Mouse (Mus musculus) hindbrain, embryonic 15.5 days (tissue): ENCODE data around the gene Mtm1. TPM values are rescaled to one million over a fixed set of nuclear protein-coding genes. Genes with fewer than 3 reads are reported as not detected.
"Not testable (repeated sequence)": the region's sequence is repeated elsewhere in the genome, so short reads cannot be mapped to it uniquely, and the experiment has no call there.

Source experiments
- ATAC-seq: fragments of 200-750 bp; cut with Nextera tagmentation; 2 replicates; pipeline ENCODE4 v1.8.0; 2017; ENCODE audit warnings: low read depth, moderate number of reproducible peaks, moderate TSS enrichment; ENCODE audit not compliant: low FRiP score
- H3K27ac ChIP-seq: fragments of 300-500 bp; sonication (generic); replicated peaks from 2 replicates; pipeline ENCODE4 v1.5.1; 2015; ENCODE audit warnings: mild to moderate bottlenecking, inconsistent platforms
- H3K27me3 ChIP-seq: fragments of 300-500 bp; sonication (generic); 2 replicates; pipeline ENCODE4 v1.6.1; 2015; ENCODE audit warnings: control low read depth, inconsistent platforms
- H3K36me3 ChIP-seq: fragments of 300-500 bp; sonication (generic); 2 replicates; pipeline ENCODE4 v1.6.1; 2015; ENCODE audit warnings: control low read depth, inconsistent platforms
- H3K4me1 ChIP-seq: fragments of 300-500 bp; sonication (generic); replicated peaks from 2 replicates; pipeline ENCODE4 v1.6.1; 2015; ENCODE audit warnings: control low read depth, inconsistent platforms
- H3K4me2 ChIP-seq: fragments of 300-500 bp; sonication (generic); 2 replicates; pipeline ENCODE4 v1.6.1; 2015; ENCODE audit warnings: moderate library complexity, mild to moderate bottlenecking, inconsistent platforms
- H3K4me3 ChIP-seq: fragments of 300-500 bp; sonication (generic); 2 replicates; pipeline ENCODE4 v1.5.1; 2015; ENCODE audit warnings: mild to moderate bottlenecking, inconsistent platforms
- H3K9ac ChIP-seq: fragments of 300-500 bp; sonication (generic); 2 replicates; pipeline ENCODE4 v1.6.1; 2015; ENCODE audit warnings: inconsistent platforms
- H3K9me3 ChIP-seq: fragments of 300-500 bp; sonication (generic); 2 replicates; pipeline ENCODE4 v1.6.1; 2016; ENCODE audit warnings: control low read depth, inconsistent platforms
- WGBS: fragments of 180-500 bp; shearing (Covaris S2); methylation state at CpG from one replicate; pipeline ENCODE4 v1.1.7; 2015; 5-methylcytosine and 5-hydroxymethylcytosine counted together
- polyA plus RNA-seq: library from polyadenylated mRNA; unstranded; fragments of >200 nt; fragmentation: Nextera tagmentation; extraction: Ambion mirVana; gene quantifications from 2 replicates; pipeline ENCODE4 v1.2.1, GENCODE M21; 2015

Mtm1 gene
- polyA plus RNA-seq, 1 experiment from 2014 or later, result 4.4 TPM

- H3K9me3 ChIP-seq, result no peaks in the 10 kb centered on the region
- H3K36me3 ChIP-seq, result no peaks in the 10 kb centered on the region
- no peaks in the 10 kb centered on the region for H3K27me3 ChIP-seq
- 90% methylated on average over 2 of the region's 2 CpGs for WGBS
- H3K4me3 ChIP-seq, result no peak overlapping the region
- H3K4me1 ChIP-seq, result no peaks in the 10 kb centered on the region
- no peak overlapping the region for H3K27ac ChIP-seq
- H3K9ac ChIP-seq, result no peak overlapping the region
- no peak for ATAC-seq
- no peak overlapping the region for H3K4me2 ChIP-seq
Measured at GRCm38 (mm10) chrX:71296005-71296404, 85.4 kb downstream of the Mtm1 start.

GRCm38 (mm10) chrX:71302148-71302547 is 91.6 kb downstream of the Mtm1 start:
- H3K27ac ChIP-seq, result no peak overlapping the region
- no peak for ATAC-seq
- WGBS, result 88% methylated on average over 5 of the region's 5 CpGs

DNA sequence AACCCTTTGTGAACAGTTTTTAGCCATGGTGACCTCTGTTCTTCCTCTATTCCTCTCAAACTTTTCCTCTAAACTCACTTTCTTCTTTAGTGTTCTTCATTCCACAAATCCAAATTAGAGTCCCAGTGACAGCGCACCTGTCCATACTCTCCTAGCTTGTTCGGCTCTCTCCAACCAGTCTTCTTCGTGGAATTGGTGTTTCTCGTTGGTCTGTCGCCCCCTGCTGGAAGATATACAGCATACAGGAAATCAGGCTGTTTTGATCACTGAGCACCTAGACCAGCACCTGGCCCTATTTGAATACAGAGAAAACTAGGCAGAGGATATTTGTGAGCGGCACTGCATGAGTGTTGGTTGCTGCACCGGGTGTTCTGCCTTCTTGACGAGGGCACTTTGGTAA is 100.7 kb downstream of the Mtm1 start:
- H3K4me1 ChIP-seq, result no peaks in the 10 kb centered on the region
- H3K36me3 ChIP-seq, result no peaks in the 10 kb centered on the region
- H3K27me3 ChIP-seq, result no peaks in the 10 kb centered on the region
- H3K4me2 ChIP-seq, result no peak overlapping the region
- no peak overlapping the region for H3K4me3 ChIP-seq
- H3K27ac ChIP-seq, result no peak overlapping the region
- peak; percentile 79 for ATAC-seq
- no peak overlapping the region for H3K9ac ChIP-seq
- WGBS, result 41% methylated on average over 8 of the region's 8 CpGs
- H3K9me3 ChIP-seq, result no peaks in the 10 kb centered on the region

More at GRCm38 (mm10) chrX:71302148-71302547, 91.6 kb downstream of the Mtm1 start:
- Histone ChIP-seq H3K9me3 (no peaks in the 10 kb centered on the region), H3K36me3 (no peaks in the 10 kb centered on the region), H3K4me2 (no peak overlapping the region), H3K27me3 (no peaks in the 10 kb centered on the region), H3K4me3 (no peak overlapping the region), H3K9ac (no peak overlapping the region), H3K4me1 (no peaks in the 10 kb centered on the region)

GRCm38 (mm10) chrX:71314380-71314779 is 103.8 kb downstream of the Mtm1 start:
- no peak overlapping the region for H3K9ac ChIP-seq
- no peaks in the 10 kb centered on the region for H3K27me3 ChIP-seq
- H3K4me3 ChIP-seq, result no peak overlapping the region
- H3K27ac ChIP-seq, result no peak overlapping the region
- H3K4me2 ChIP-seq, result no peak overlapping the region
- no peaks in the 10 kb centered on the region for H3K9me3 ChIP-seq
- ATAC-seq, result no peak
- 93% methylated on average over 5 of the region's 5 CpGs for WGBS
- no peaks in the 10 kb centered on the region for H3K4me1 ChIP-seq
- no peaks in the 10 kb centered on the region for H3K36me3 ChIP-seq

DNA sequence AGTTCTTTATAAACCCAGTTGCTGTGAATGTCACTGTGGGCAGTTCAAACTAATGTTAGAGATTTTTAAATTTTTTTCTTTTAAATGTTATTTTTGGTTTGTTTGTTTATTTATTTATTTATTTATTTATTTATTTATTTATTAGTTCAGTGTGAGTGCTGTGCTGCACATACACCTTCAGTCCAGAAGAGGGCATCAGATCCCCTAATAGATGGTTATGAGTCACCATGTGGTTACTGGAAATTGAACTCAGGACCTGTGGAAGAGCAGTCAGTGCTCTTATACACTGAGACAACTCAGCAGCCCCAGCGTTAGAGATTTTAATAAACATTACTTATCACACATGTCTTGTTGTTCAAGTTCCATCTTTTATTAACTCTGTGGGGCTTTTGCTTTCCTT is 141.5 kb downstream of the Mtm1 start:
- H3K4me2 ChIP-seq, result no peak overlapping the region
- H3K4me3 ChIP-seq, result no peak overlapping the region
- H3K9me3 ChIP-seq, result no peaks in the 10 kb centered on the region
- no peaks in the 10 kb centered on the region for H3K27me3 ChIP-seq
- H3K36me3 ChIP-seq, result no peaks in the 10 kb centered on the region
- no peak overlapping the region for H3K9ac ChIP-seq
- 85% methylated on average over 1 of the region's 1 CpGs for WGBS
- no peak for ATAC-seq
- no peaks in the 10 kb centered on the region for H3K4me1 ChIP-seq
- H3K27ac ChIP-seq, result no peak overlapping the region

DNA sequence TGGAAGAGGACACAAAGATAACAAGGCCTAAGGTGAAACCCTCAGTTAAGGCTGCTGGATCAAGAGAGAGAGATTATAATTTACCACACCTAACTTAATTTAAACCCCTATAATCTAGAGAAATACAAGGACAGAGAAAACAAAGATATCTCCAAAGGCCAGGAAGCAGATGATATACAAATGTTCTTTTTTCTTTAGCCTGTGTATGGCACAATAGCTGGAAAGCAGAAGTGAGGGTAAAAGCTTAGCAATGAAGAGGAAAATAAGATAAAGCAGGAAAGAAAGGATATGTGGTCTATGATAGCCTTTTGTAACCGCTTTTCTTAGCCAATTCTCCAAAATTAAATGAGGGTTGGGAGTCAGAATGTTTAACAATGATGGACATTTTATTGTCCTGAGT is 144.8 kb downstream of the Mtm1 start:
- Histone ChIP-seq H3K27ac (no peak overlapping the region), H3K36me3 (no peaks in the 10 kb centered on the region), H3K4me2 (no peak overlapping the region), H3K27me3 (no peaks in the 10 kb centered on the region), H3K4me1 (no peaks in the 10 kb centered on the region), H3K9ac (no peak overlapping the region), H3K4me3 (no peak overlapping the region), H3K9me3 (no peaks in the 10 kb centered on the region)
- no peak for ATAC-seq
- WGBS, result 58% methylated on average over 1 of the region's 1 CpGs

GRCm38 (mm10) chrX:71361793-71362192 is 151.2 kb downstream of the Mtm1 start:
- not testable (repeated sequence) for H3K27ac ChIP-seq, H3K36me3 ChIP-seq, H3K9me3 ChIP-seq, H3K9ac ChIP-seq, H3K4me2 ChIP-seq, H3K4me3 ChIP-seq, ATAC-seq, H3K4me1 ChIP-seq, H3K27me3 ChIP-seq
- WGBS, result 90% methylated on average over 10 of the region's 10 CpGs

DNA sequence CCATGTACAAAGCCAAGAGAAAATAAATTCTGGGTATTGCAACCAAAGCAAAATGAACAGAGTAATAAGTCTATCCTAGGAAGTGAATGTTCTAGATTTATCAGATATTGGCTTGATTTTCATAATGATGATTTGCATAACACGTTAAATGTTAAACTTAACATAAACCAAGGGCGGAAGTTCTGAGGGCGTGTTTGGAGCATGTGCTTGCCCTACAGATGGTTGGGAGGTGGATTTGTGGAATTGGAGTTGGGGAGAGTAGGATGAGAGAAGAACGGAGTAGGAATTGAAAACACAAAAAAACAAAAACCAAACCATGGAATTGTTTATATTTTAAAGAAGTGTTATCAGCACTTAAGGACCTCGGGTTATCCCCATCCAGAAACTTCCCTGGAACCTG is 153.5 kb downstream of the Mtm1 start:
- Histone ChIP-seq H3K36me3 (no peaks in the 10 kb centered on the region), H3K4me3 (peak overlapping the region; percentile 64), H3K27ac (no peak overlapping the region; the same call in 1 of the 2 replicates), H3K9ac (peak overlapping the region; percentile 76; the same call in 1 of the 2 replicates), H3K9me3 (no peaks in the 10 kb centered on the region), H3K27me3 (no peaks in the 10 kb centered on the region), H3K4me2 (peak overlapping the region; percentile 56), H3K4me1 (no peaks in the 10 kb centered on the region; the same call in 1 of the 2 replicates)
- 78% methylated on average over 5 of the region's 5 CpGs for WGBS
- ATAC-seq, result no peak

- WGBS, result 19% methylated on average over 27 of the region's 47 CpGs
- ATAC-seq, result peak; percentile 92
- no peaks in the 10 kb centered on the region for H3K27me3 ChIP-seq
- H3K4me1 ChIP-seq, result no peaks in the 10 kb centered on the region; the same call in 1 of the 2 replicates
- peak within 1 kb of the TSS; percentile 64 for H3K4me3 ChIP-seq
- H3K4me2 ChIP-seq, result peak within 1 kb of the TSS; percentile 56
- no peaks in the 10 kb centered on the region for H3K36me3 ChIP-seq
- peak within 1 kb of the TSS; percentile 76 for H3K9ac ChIP-seq
- H3K9me3 ChIP-seq, result no peaks in the 10 kb centered on the region
- peak within 1 kb of the TSS; percentile 83 for H3K27ac ChIP-seq
Measured at GRCm38 (mm10) chrX:71364554-71364991, 154.0 kb downstream of the Mtm1 start, which contains the start of gene Mtmr1. TSS of gene Mtmr1 (plus strand) at chrX:71364760.

- no peaks in the 10 kb centered on the region for H3K27me3 ChIP-seq
- H3K36me3 ChIP-seq, result no peaks in the 10 kb centered on the region
- peak; percentile 78 for ATAC-seq
- no peaks in the 10 kb centered on the region for H3K9me3 ChIP-seq
- peak overlapping the region; percentile 64 for H3K4me3 ChIP-seq
- no peaks in the 10 kb centered on the region; the same call in 1 of the 2 replicates for H3K4me1 ChIP-seq
- H3K9ac ChIP-seq, result peak overlapping the region; percentile 76
- peak overlapping the region; percentile 83 for H3K27ac ChIP-seq
- 21% methylated on average over 18 of the region's 20 CpGs for WGBS
- peak overlapping the region; percentile 56 for H3K4me2 ChIP-seq
Measured at GRCm38 (mm10) chrX:71365011-71365410, 154.4 kb downstream of the Mtm1 start.

Other genes starting within 250 kb of the Mtm1 start
- gene Mamld1, start 160.5 kb upstream of the Mtm1 start, polyA plus RNA-seq, result 5.6 and 6.4 TPM in 2 replicates
- 15.5 and 16.2 TPM in 2 replicates for gene Mtmr1, start 154.0 kb downstream of the Mtm1 start, polyA plus RNA-seq